Mouse (Mus musculus) forebrain, embryonic 13.5 days (tissue): ENCODE results near the gene Mecom. TPM values are rescaled to one million over a fixed set of nuclear protein-coding genes. Genes with fewer than 3 reads are reported as not detected.

Experiments
- ATAC-seq: fragments of 200-750 bp; cut with Nextera tagmentation; 2 replicates; pipeline ENCODE4 v1.8.0; 2017
- H3K27ac ChIP-seq: fragments of 300-500 bp; sonication (generic); 2 replicates; pipeline ENCODE4 v1.5.1; 2015; ENCODE audit warnings: inconsistent platforms, mild to moderate bottlenecking, moderate library complexity
- H3K27me3 ChIP-seq: fragments of 300-500 bp; sonication (generic); 2 replicates; pipeline ENCODE4 v1.6.1; 2015; ENCODE audit warnings: mild to moderate bottlenecking, inconsistent platforms
- H3K36me3 ChIP-seq: fragments of 300-500 bp; sonication (generic); 2 replicates; pipeline ENCODE4 v1.6.1; 2015; ENCODE audit warnings: mild to moderate bottlenecking, inconsistent platforms; ENCODE audit not compliant: poor library complexity, severe bottlenecking
- H3K4me1 ChIP-seq: fragments of 300-500 bp; sonication (generic); 2 replicates; pipeline ENCODE4 v1.6.1; 2015; ENCODE audit warnings: inconsistent platforms
- H3K4me2 ChIP-seq: fragments of 300-500 bp; sonication (generic); 2 replicates; pipeline ENCODE4 v1.6.1; 2015; ENCODE audit warnings: inconsistent platforms, mild to moderate bottlenecking, moderate library complexity
- H3K4me3 ChIP-seq: fragments of 300-500 bp; sonication (generic); 2 replicates; pipeline ENCODE4 v1.5.1; 2015; ENCODE audit warnings: mild to moderate bottlenecking, inconsistent platforms
- H3K9ac ChIP-seq: fragments of 300-500 bp; sonication (generic); 2 replicates; pipeline ENCODE4 v1.6.1; 2015; ENCODE audit warnings: mild to moderate bottlenecking, inconsistent platforms
- H3K9me3 ChIP-seq: fragments of 300-500 bp; sonication (generic); replicated peaks from 2 replicates; pipeline ENCODE4 v1.6.1; 2016; ENCODE audit warnings: inconsistent platforms
- WGBS: fragments of 180-500 bp; shearing (Covaris S2); methylation state at CpG from one replicate; pipeline ENCODE4 v1.1.7; 2015; 5-methylcytosine and 5-hydroxymethylcytosine counted together
- polyA plus RNA-seq: library from polyadenylated mRNA; unstranded; fragments of >200 nt; fragmentation: Nextera tagmentation; extraction: Ambion mirVana; gene quantifications from 2 replicates; pipeline ENCODE4 v1.2.1, GENCODE M21; 2015

Gene Mecom
- polyA plus RNA-seq, 1 experiment from 2014 or later, result 3.7 TPM

DNA sequence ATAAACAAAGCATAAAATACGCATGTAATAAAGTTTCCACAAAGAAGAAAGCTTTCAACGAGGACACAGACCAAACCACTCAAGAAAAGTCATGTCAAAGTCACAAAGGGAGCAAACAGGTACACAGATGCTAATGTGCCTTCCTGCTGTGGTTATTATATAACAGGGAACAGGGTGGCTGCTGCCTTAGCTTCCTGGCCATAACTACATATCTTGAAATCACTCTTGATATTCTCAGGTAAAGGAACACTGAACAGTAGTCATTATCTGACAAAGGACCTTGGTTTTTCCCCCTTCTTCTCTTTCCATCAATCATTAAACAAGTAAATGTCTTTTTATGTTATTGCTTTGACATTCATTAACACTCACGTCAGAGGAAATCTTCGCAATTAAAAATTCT, 384.4 kb downstream of the Mecom start:
- Histone ChIP-seq H3K9ac (no peak overlapping the region), H3K4me2 (no peak overlapping the region), H3K4me3 (no peak overlapping the region), H3K27ac (no peak overlapping the region), H3K27me3 (peaks cover 31% of the 10 kb centered on the region), H3K36me3 (no peaks in the 10 kb centered on the region), H3K4me1 (no peaks in the 10 kb centered on the region), H3K9me3 (no peaks in the 10 kb centered on the region)
- no peak for ATAC-seq
- WGBS, result 79% methylated on average over 4 of the region's 4 CpGs

DNA sequence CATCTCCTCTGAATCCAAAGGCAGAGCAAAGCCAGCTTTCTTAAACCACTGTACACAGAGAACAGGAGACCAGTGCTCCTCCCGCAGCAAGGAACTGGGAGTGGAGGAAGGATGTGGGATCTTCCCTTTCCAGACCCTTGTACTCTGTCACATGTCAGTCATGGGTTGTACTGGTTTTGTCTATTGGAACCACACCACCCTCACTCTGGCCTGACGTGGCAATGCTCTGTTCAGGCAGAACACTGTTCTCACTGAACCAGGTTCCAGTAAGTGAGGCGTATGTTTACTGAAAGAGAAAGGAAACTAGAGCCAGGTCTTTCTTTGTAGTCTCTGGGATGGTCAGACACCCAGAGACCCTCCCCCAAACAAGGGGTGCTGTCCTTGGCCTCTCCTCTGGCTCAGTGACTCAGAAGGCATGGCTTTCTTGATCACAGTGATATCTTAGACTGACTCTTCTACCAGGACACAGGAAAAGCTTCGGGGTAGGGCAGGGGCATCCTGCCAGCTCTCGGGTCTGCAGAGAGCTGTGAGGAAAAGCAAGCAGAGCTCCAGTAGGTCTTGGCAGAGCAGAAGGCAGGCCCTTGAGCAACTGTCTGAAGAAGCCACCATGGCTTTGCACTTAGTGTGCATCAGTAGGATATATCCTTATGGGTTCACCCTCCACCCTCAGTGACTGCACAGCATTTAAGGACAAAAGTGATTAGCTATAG, 386.7 kb downstream of the Mecom start:
- Histone ChIP-seq H3K4me3 (no peak overlapping the region), H3K27ac (no peak overlapping the region), H3K4me2 (no peak overlapping the region), H3K9me3 (no peaks in the 10 kb centered on the region), H3K9ac (no peak overlapping the region), H3K4me1 (no peaks in the 10 kb centered on the region), H3K27me3 (peaks cover 53% of the 10 kb centered on the region), H3K36me3 (no peaks in the 10 kb centered on the region)
- WGBS, result 86% methylated on average over 5 of the region's 5 CpGs
- ATAC-seq, result no peak

GRCm38 (mm10) chr3:30160346-30160745, 387.5 kb downstream of the Mecom start:
- H3K9ac ChIP-seq, result no peak overlapping the region
- no peak for ATAC-seq
- no peaks in the 10 kb centered on the region for H3K4me1 ChIP-seq
- no peak overlapping the region for H3K4me2 ChIP-seq
- H3K9me3 ChIP-seq, result no peaks in the 10 kb centered on the region
- peaks cover 61% of the 10 kb centered on the region for H3K27me3 ChIP-seq
- 84% methylated on average over 5 of the region's 5 CpGs for WGBS
- H3K4me3 ChIP-seq, result no peak overlapping the region
- H3K36me3 ChIP-seq, result no peaks in the 10 kb centered on the region
- no peak overlapping the region for H3K27ac ChIP-seq

- WGBS, result 72% methylated on average over 7 of the region's 7 CpGs
- H3K4me1 ChIP-seq, result peaks cover 10% of the 10 kb centered on the region; the same call in 1 of the 2 replicates
- H3K4me3 ChIP-seq, result no peak overlapping the region
- H3K9ac ChIP-seq, result no peak overlapping the region
- no peaks in the 10 kb centered on the region for H3K36me3 ChIP-seq
- H3K27me3 ChIP-seq, result peaks cover 72% of the 10 kb centered on the region
- no peak for ATAC-seq
- H3K9me3 ChIP-seq, result no peaks in the 10 kb centered on the region
- no peak overlapping the region for H3K4me2 ChIP-seq
- no peak overlapping the region for H3K27ac ChIP-seq
Observed at GRCm38 (mm10) chr3:30157128-30157670, 390.6 kb downstream of the Mecom start.

DNA sequence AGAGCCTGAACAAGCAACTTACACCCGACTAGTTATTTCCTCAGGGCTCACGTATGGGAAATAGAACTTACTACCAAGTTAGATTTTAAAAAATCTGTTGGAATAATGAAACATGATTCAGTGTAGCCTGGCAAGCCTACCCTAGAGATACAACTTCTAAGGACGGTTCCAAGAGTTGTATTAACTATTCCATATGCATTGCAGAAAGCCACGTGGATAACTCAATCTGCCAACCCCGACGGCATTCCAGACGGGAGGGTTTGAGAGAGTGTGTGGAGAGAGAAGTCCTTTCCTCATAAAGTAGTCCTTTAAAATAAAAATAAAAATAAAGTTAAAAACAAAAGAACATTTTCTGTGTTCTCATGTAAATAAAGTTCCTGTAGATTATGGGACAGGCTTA, 393.4 kb downstream of the Mecom start:
- H3K9ac ChIP-seq, result no peak overlapping the region
- no peak overlapping the region for H3K4me2 ChIP-seq
- H3K9me3 ChIP-seq, result no peaks in the 10 kb centered on the region
- 81% methylated on average over 7 of the region's 7 CpGs for WGBS
- no peak overlapping the region for H3K27ac ChIP-seq
- ATAC-seq, result peak; percentile 46; the same call in 1 of the 2 replicates
- H3K27me3 ChIP-seq, result peaks cover 74% of the 10 kb centered on the region
- H3K4me3 ChIP-seq, result no peak overlapping the region
- peaks cover 10% of the 10 kb centered on the region; the same call in 1 of the 2 replicates for H3K4me1 ChIP-seq
- no peaks in the 10 kb centered on the region for H3K36me3 ChIP-seq

GRCm38 (mm10) chr3:30153923-30154331, 393.9 kb downstream of the Mecom start:
- Histone ChIP-seq H3K4me2 (no peak overlapping the region), H3K27ac (no peak overlapping the region), H3K4me3 (no peak overlapping the region), H3K27me3 (peaks cover 76% of the 10 kb centered on the region), H3K4me1 (peaks cover 10% of the 10 kb centered on the region; the same call in 1 of the 2 replicates), H3K36me3 (no peaks in the 10 kb centered on the region), H3K9me3 (no peaks in the 10 kb centered on the region), H3K9ac (no peak overlapping the region)
- ATAC-seq, result peak; percentile 81
- 24% methylated on average over 3 of the region's 3 CpGs for WGBS

DNA sequence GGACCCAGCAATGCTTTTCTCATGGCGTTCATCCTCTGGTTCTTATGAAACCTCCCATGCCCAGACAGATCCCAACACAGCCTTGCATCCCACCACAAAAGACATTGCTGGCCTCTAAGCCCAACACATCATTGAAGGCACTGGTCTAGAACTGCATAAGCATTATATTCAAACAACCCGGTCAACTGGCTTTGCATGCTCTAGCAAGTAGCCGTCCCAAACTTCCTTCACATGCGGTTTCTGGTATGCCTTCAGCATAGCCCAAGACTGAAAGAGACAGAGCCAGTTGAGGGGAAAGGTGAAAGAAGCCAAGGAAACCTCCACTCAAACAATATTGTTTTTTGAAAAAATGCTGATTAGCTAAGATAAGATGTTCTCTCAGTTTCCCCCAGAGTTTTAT, 397.7 kb downstream of the Mecom start:
- no peaks in the 10 kb centered on the region for H3K9me3 ChIP-seq
- WGBS, result 95% methylated on average over 4 of the region's 4 CpGs
- no peaks in the 10 kb centered on the region for H3K36me3 ChIP-seq
- H3K4me1 ChIP-seq, result peaks cover 10% of the 10 kb centered on the region; the same call in 1 of the 2 replicates
- H3K4me2 ChIP-seq, result no peak overlapping the region
- no peak overlapping the region for H3K9ac ChIP-seq
- ATAC-seq, result no peak
- peaks cover 68% of the 10 kb centered on the region for H3K27me3 ChIP-seq
- no peak overlapping the region for H3K4me3 ChIP-seq
- no peak overlapping the region for H3K27ac ChIP-seq

GRCm38 (mm10) chr3:30148378-30149079, 399.3 kb downstream of the Mecom start:
- no peak overlapping the region for H3K9ac ChIP-seq

GRCm38 (mm10) chr3:30145051-30145450, 402.8 kb downstream of the Mecom start:
- no peaks in the 10 kb centered on the region for H3K9me3 ChIP-seq
- peaks cover 10% of the 10 kb centered on the region for H3K4me1 ChIP-seq
- 36% methylated on average over 5 of the region's 5 CpGs for WGBS
- H3K4me2 ChIP-seq, result no peak overlapping the region
- no peak overlapping the region for H3K4me3 ChIP-seq
- ATAC-seq, result no peak
- H3K36me3 ChIP-seq, result no peaks in the 10 kb centered on the region
- no peak overlapping the region for H3K27ac ChIP-seq
- H3K9ac ChIP-seq, result no peak overlapping the region
- H3K27me3 ChIP-seq, result peaks cover 63% of the 10 kb centered on the region

More at GRCm38 (mm10) chr3:30148378-30149079, 399.3 kb downstream of the Mecom start:
- ATAC-seq, result no peak
- 90% methylated on average over 8 of the region's 8 CpGs for WGBS
- H3K36me3 ChIP-seq, result no peaks in the 10 kb centered on the region
- peaks cover 11% of the 10 kb centered on the region for H3K4me1 ChIP-seq
- no peak overlapping the region for H3K4me2 ChIP-seq
- no peaks in the 10 kb centered on the region for H3K9me3 ChIP-seq
- no peak overlapping the region for H3K4me3 ChIP-seq
- H3K27ac ChIP-seq, result no peak overlapping the region
- peaks cover 77% of the 10 kb centered on the region for H3K27me3 ChIP-seq

DNA sequence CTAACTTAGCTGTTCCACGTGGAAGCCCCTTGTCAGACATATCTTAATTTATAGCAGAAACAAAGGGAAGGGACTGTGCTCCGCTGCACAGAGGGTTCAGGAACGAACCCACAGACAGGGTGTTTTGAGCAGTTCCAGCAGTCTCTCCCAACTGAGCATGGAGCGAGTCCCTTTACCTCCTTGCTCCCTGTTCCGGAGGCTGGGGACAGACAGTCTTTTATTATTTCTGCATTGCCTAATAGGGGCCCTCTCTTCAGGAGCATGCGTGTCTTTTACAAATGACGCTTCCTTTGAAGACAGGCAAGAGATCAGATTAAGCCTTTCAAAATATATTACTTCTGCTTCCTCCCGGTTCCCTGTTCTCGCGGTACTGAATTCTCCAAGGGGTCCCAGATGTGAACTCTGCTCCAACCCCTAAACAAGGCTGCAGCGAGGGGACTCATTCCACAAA, 403.8 kb downstream of the Mecom start:
- H3K36me3 ChIP-seq, result no peaks in the 10 kb centered on the region
- no peak overlapping the region for H3K9ac ChIP-seq
- peaks cover 10% of the 10 kb centered on the region for H3K4me1 ChIP-seq
- H3K9me3 ChIP-seq, result no peaks in the 10 kb centered on the region
- no peak overlapping the region for H3K27ac ChIP-seq
- H3K4me3 ChIP-seq, result no peak overlapping the region
- 21% methylated on average over 11 of the region's 11 CpGs for WGBS
- 0 out of 2 replicates have a peak, but pooled peaks have one; percentile 36 for ATAC-seq
- H3K4me2 ChIP-seq, result peak overlapping the region; percentile 5; the same call in 1 of the 2 replicates
- peaks cover 57% of the 10 kb centered on the region for H3K27me3 ChIP-seq

DNA sequence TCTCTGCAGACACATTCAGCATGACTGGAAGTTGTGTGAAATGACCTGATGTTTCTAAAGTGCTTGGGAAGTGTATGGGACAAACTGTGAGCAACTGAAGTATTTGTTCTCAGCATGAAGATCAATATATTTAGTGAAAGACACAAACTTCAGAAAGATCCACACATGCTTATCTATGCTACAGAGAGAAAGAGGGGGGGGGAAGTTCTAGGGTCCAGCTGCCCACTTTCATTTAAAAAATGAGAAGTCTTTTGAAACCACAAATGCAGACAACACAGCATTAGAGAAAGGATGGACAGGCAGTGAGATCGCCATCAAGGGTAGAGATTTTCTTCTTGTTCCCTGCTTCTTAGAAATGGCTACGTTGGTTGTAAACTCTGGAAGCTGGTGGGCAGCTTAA, 404.4 kb downstream of the Mecom start:
- no peaks in the 10 kb centered on the region for H3K9me3 ChIP-seq
- WGBS, result 83% methylated on average over 2 of the region's 2 CpGs
- peaks cover 10% of the 10 kb centered on the region for H3K4me1 ChIP-seq
- no peak overlapping the region for H3K27ac ChIP-seq
- no peak overlapping the region for H3K9ac ChIP-seq
- no peak overlapping the region for H3K4me3 ChIP-seq
- no peak for ATAC-seq
- H3K4me2 ChIP-seq, result no peak overlapping the region
- no peaks in the 10 kb centered on the region for H3K36me3 ChIP-seq
- peaks cover 52% of the 10 kb centered on the region for H3K27me3 ChIP-seq

DNA sequence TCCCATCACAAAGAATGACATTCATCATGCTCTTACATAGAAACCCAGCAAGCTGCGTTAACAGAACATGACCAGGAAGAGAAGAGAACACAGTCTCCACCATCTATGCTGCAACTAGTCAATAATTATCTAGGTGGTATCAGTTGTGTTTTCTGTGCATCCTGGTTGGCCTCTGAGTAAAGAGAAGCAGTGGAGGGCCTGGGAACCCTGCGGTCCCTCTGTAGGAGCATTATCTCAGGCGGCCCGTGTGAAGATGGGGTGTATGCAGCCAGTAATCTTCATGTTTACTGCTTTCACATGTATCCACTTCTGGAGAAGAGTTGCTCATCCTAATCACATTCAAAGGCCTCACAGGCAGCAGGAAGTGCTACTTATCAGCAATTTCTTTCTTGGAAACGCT, 407.5 kb downstream of the Mecom start:
- no peak overlapping the region for H3K4me2 ChIP-seq
- peaks cover 10% of the 10 kb centered on the region for H3K4me1 ChIP-seq
- no peak overlapping the region for H3K4me3 ChIP-seq
- no peak overlapping the region for H3K9ac ChIP-seq
- no peaks in the 10 kb centered on the region for H3K9me3 ChIP-seq
- H3K27ac ChIP-seq, result no peak overlapping the region
- no peaks in the 10 kb centered on the region for H3K36me3 ChIP-seq
- ATAC-seq, result no peak
- 88% methylated on average over 5 of the region's 5 CpGs for WGBS
- H3K27me3 ChIP-seq, result peaks cover 30% of the 10 kb centered on the region
